ENCODE assay signal across 24 mouse cellular contexts in genomic region chr13:95358223-95358622, GRCm38 (mm10).
"Had no signal": no experiment of that assay in that cellular context is flagged by ENCODE, and none has a peak within 500 bp of the region (broad histone marks: within the 10 kb centered on the region; RNA-seq: fewer than 3 reads in every experiment).

No protein-coding gene starts in this region.

- DNase-seq: gastrocnemius, postnatal 14 days; gastrocnemius, postnatal 36 days; heart, adult 11 months; heart, postnatal 10 days; kidney, adult 11 months; kidney, adult 2 months; kidney, adult 9 months; kidney, postnatal 25 days; kidney, postnatal 4 days; layer of hippocampus, adult 9-11 months; layer of hippocampus, postnatal 36 days; left cerebral cortex, postnatal 4 days had no signal

- H3K27ac ChIP-seq: heart, embryonic 10.5 days; hindbrain, embryonic 13.5 days; hindbrain, embryonic 15.5 days; hindbrain, postnatal 0 days; kidney, embryonic 15.5 days; kidney, postnatal 0 days; limb, embryonic 13.5 days; limb, embryonic 15.5 days; liver, embryonic 12.5 days; liver, embryonic 14.5 days had no signal

- H3K4me2 ChIP-seq: heart, embryonic 12.5 days; hindbrain, embryonic 13.5 days; hindbrain, embryonic 15.5 days; kidney, embryonic 15.5 days; limb, embryonic 13.5 days; limb, embryonic 15.5 days; liver, embryonic 12.5 days had no signal

- H3K27me3 ChIP-seq: heart, embryonic 12.5 days; hindbrain, embryonic 13.5 days; hindbrain, embryonic 15.5 days; kidney, embryonic 15.5 days; limb, embryonic 13.5 days; limb, embryonic 15.5 days; liver, embryonic 12.5 days had no signal

- H3K4me3 ChIP-seq: heart, embryonic 10.5 days; heart, embryonic 12.5 days; hindbrain, embryonic 13.5 days; hindbrain, embryonic 15.5 days; kidney, embryonic 15.5 days; limb, embryonic 13.5 days; limb, embryonic 15.5 days; liver, embryonic 12.5 days had no signal

- H3K9ac ChIP-seq: heart, embryonic 12.5 days; hindbrain, embryonic 13.5 days; hindbrain, embryonic 15.5 days; kidney, embryonic 15.5 days; limb, embryonic 13.5 days; limb, embryonic 15.5 days; liver, embryonic 12.5 days; liver, embryonic 14.5 days had no signal

- ATAC-seq: hindbrain, postnatal 0 days; intestine, embryonic 16.5 days; liver, embryonic 12.5 days had no signal

- H3K9me3 ChIP-seq: heart, embryonic 10.5 days; heart, embryonic 12.5 days; hindbrain, embryonic 13.5 days; hindbrain, embryonic 15.5 days; kidney, embryonic 15.5 days; limb, embryonic 13.5 days; limb, embryonic 15.5 days; liver, embryonic 12.5 days had no signal

- H3K4me1 ChIP-seq: heart, embryonic 10.5 days; heart, embryonic 12.5 days; hindbrain, embryonic 13.5 days; hindbrain, embryonic 15.5 days; kidney, embryonic 15.5 days; limb, embryonic 13.5 days; limb, embryonic 15.5 days; liver, embryonic 12.5 days had no signal
